ENCODE assay signal across 25 mouse cellular contexts in genomic region chr9:112735761-112736160, GRCm38 (mm10).
A peak's percentile ranks its signal among the peaks of the same experiment; 100 is the strongest.
DNase-seq lines count a peak whose midpoint lies in the region; ATAC-seq and TF ChIP-seq lines count a peak whose summit lies in the region.
"Had no signal": no experiment of that assay in that cellular context is flagged by ENCODE, and none has a peak within 500 bp of the region (broad histone marks: within the 10 kb centered on the region; RNA-seq: fewer than 3 reads in every experiment).

No protein-coding gene starts in this region.

- intact Hi-C loops in left cerebral cortex, adult 2 months (cut with DNase I): loop anchor here (10.0 kb wide), 1 partner anchor 899 kb away; no protein-coding TSS in a partner anchor

- no peaks in the 10 kb centered on the region for H3K9me3 ChIP-seq in midbrain, postnatal 0 days (ENCODE audit: low read length)
- no peaks in the 10 kb centered on the region for H3K9me3 ChIP-seq in midbrain, embryonic 14.5 days (ENCODE audit: control insufficient read depth, low read length)
- H3K9me3 ChIP-seq: forebrain, embryonic 10.5 days; forebrain, embryonic 13.5 days; heart, embryonic 10.5 days; heart, embryonic 13.5 days had no signal

- H3K27me3 ChIP-seq in midbrain, postnatal 0 days (ENCODE audit: insufficient read depth, low read length): no peaks in the 10 kb centered on the region
- no peaks in the 10 kb centered on the region for H3K27me3 ChIP-seq in midbrain, embryonic 14.5 days (ENCODE audit: control insufficient read depth, insufficient read depth, low read length)
- H3K27me3 ChIP-seq: forebrain, embryonic 13.5 days; heart, embryonic 13.5 days had no signal

- no peak overlapping the region for H3K4me2 ChIP-seq in midbrain, postnatal 0 days (ENCODE audit: low read depth, low read length, poor library complexity, severe bottlenecking)
- no peak overlapping the region for H3K4me2 ChIP-seq in midbrain, embryonic 14.5 days (ENCODE audit: low read length)
- H3K4me2 ChIP-seq: forebrain, embryonic 13.5 days; heart, embryonic 13.5 days; hindbrain, embryonic 14.5 days had no signal

- peak overlapping the region; percentile 66; the same call in 1 of the 2 replicates for H3K27ac ChIP-seq in left cerebral cortex, adult 2 months
- 0 out of 2 replicates have a peak overlapping the region, but pooled peaks have one; percentile 18 for H3K27ac ChIP-seq in midbrain, postnatal 0 days (ENCODE audit: low read depth, low read length)
- H3K27ac ChIP-seq in midbrain, embryonic 14.5 days (replicated peaks; ENCODE audit: low read depth, low read length): no peak overlapping the region
- H3K27ac ChIP-seq: forebrain, embryonic 10.5 days; forebrain, embryonic 13.5 days; heart, adult 2 months; heart, embryonic 10.5 days; heart, embryonic 13.5 days; hindbrain, embryonic 14.5 days had no signal

- no peak for ATAC-seq in midbrain, postnatal 0 days (ENCODE audit: low FRiP score)
- no peak for ATAC-seq in midbrain, embryonic 14.5 days (ENCODE audit: low FRiP score, low TSS enrichment)
- ATAC-seq: CD4-positive, CD25-positive, alpha-beta regulatory T cell, adult 4 months; forebrain, embryonic 13.5 days; forebrain, embryonic 16.5 days had no signal

- no peaks in the 10 kb centered on the region for H3K36me3 ChIP-seq in midbrain, postnatal 0 days (ENCODE audit: insufficient read depth, low read length)
- H3K36me3 ChIP-seq in midbrain, embryonic 14.5 days (ENCODE audit: control insufficient read depth, insufficient read depth, low read length): no peaks in the 10 kb centered on the region
- H3K36me3 ChIP-seq: forebrain, embryonic 10.5 days; heart, embryonic 10.5 days; heart, embryonic 13.5 days had no signal

- H3K4me1 ChIP-seq in midbrain, postnatal 0 days (ENCODE audit: insufficient read depth, low read length): 0 out of 2 replicates have a peak, but pooled peaks cover 4% of the 10 kb centered on the region
- no peaks in the 10 kb centered on the region for H3K4me1 ChIP-seq in midbrain, embryonic 14.5 days (ENCODE audit: control insufficient read depth, insufficient read depth, low read length)
- H3K4me1 ChIP-seq: forebrain, embryonic 13.5 days; heart, embryonic 10.5 days; heart, embryonic 13.5 days had no signal

- no peak for TF ChIP-seq CTCF in left cerebral cortex, adult 2 months (IDR thresholded peaks at IDR 0.05)
- TF ChIP-seq CTCF in midbrain, postnatal 0 days (IDR thresholded peaks at IDR 0.05): no peak

- DNase-seq in kidney, postnatal 14 days: peak; percentile 2
- no peak for DNase-seq in kidney, adult 11 months
- no peak for DNase-seq in left cerebral cortex, adult 2 months (ENCODE audit: extremely low spot score in 1 of 2, low spot score in 2 of 2)
- DNase-seq in left cerebral cortex, adult 18-20 months (ENCODE audit: low spot score in 2 of 2): no peak
- DNase-seq in midbrain, postnatal 0 days (ENCODE audit: low spot score): no peak
- no peak for DNase-seq in midbrain, embryonic 14.5 days
- DNase-seq in ZHBTc4 (ENCODE audit: low read depth, low spot score): peak; percentile 25
- DNase-seq in right cerebral cortex, postnatal 4 days: no peak
- DNase-seq: adrenal gland, adult 8-10 months; adrenal gland, postnatal 25 days; cerebellum, adult 11-12 months; cerebellum, adult 8-10 months; cerebellum, postnatal 10 days; gastrocnemius, postnatal 10 days; gastrocnemius, postnatal 36 days; heart, adult 2 months; heart, postnatal 14 days; heart, postnatal 4 days had no signal

- H3K9ac ChIP-seq in midbrain, postnatal 0 days (replicated peaks; ENCODE audit: low read length, poor library complexity, severe bottlenecking): no peak overlapping the region
- H3K9ac ChIP-seq in midbrain, embryonic 14.5 days (replicated peaks; ENCODE audit: low read length): no peak overlapping the region
- H3K9ac ChIP-seq: forebrain, embryonic 13.5 days; heart, embryonic 13.5 days; hindbrain, embryonic 14.5 days had no signal

- H3K4me3 ChIP-seq in left cerebral cortex, adult 2 months: no peak overlapping the region
- no peak overlapping the region for H3K4me3 ChIP-seq in midbrain, postnatal 0 days (ENCODE audit: low read depth, low read length)
- no peak overlapping the region for H3K4me3 ChIP-seq in midbrain, embryonic 14.5 days (replicated peaks; ENCODE audit: low read depth, low read length)
- H3K4me3 ChIP-seq: forebrain, embryonic 10.5 days; forebrain, embryonic 13.5 days; heart, adult 2 months; heart, embryonic 10.5 days; heart, embryonic 13.5 days had no signal

Comparison
In these comparisons a context has a peak if more than half of its experiments do, and no peak if none do; other contexts are left out.
1. DNase-seq: peak in kidney, postnatal 14 days (single experiment) and ZHBTc4 (single experiment); none in kidney, adult 11 months (single experiment), left cerebral cortex, adult 2 months (0 of 2), left cerebral cortex, adult 18-20 months (0 of 2), midbrain, postnatal 0 days (single experiment), midbrain, embryonic 14.5 days (single experiment) and right cerebral cortex, postnatal 4 days (single experiment).